Mouse (Mus musculus) megakaryocyte, embryonic 14.5 days (primary cell): ENCODE results near the gene Mrtfa.

Experiments used
- FLI1 ChIP-seq: IDR thresholded peaks from 2 replicates; pipeline ENCODE4 v1.6.1; 2012; ENCODE audit warnings: low read length, inconsistent platforms, mixed read lengths
- GATA1 ChIP-seq: IDR thresholded peaks from 3 replicates; pipeline ENCODE4 v1.6.1; 2012; ENCODE audit warnings: mixed read lengths, low read length, inconsistent platforms, borderline replicate concordance

GRCm38 (mm10) chr15:81011523-81011922, 179.0 kb downstream of the Mrtfa start:
- no peak for TF ChIP-seq GATA1
- TF ChIP-seq FLI1, result no peak
